Comparison of ENCODE assay signal across 23 mouse cellular contexts in the genomic region with DNA sequence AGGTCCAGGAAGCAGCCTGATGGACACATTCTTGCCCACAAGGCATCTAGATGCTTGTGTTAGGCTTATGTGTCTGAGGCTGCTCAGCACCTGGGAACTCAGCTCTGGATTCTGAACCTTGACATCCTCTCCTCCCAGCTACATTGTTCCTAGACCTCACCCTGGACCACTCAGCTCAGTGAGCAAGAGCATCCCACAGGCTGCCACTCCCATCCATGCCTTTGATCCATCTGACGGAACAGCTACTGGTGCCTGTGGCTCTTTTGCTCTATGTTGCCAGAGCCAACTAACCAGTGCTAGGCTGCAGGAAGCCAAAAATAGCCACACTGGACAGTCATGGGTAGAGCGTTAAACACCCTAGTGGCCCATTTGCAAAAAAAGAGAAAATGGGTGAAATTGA.
DNase-seq lines count a peak whose midpoint lies in the region; ATAC-seq and TF ChIP-seq lines count a peak whose summit lies in the region.
"Had no signal": no experiment of that assay in that cellular context is flagged by ENCODE, and none has a peak within 500 bp of the region (broad histone marks: within the 10 kb centered on the region; RNA-seq: fewer than 3 reads in every experiment).

No protein-coding gene starts in this region.

- no peak for TF ChIP-seq EP300 in heart, postnatal 0 days (IDR thresholded peaks at IDR 0.05; ENCODE audit: low read depth)

- H3K27ac ChIP-seq in heart, embryonic 12.5 days (ENCODE audit: poor library complexity, severe bottlenecking) = no peak overlapping the region
- no peak overlapping the region for H3K27ac ChIP-seq in heart, postnatal 0 days (ENCODE audit: low read depth)
- H3K27ac ChIP-seq in kidney, embryonic 16.5 days (ENCODE audit: low read length) = no peak overlapping the region
- H3K27ac ChIP-seq in kidney, adult 2 months (ENCODE audit: insufficient read depth, low read depth, low read length) = no peak overlapping the region
- no peak overlapping the region for H3K27ac ChIP-seq in hindbrain, embryonic 12.5 days
- H3K27ac ChIP-seq: embryonic facial prominence, embryonic 12.5 days; embryonic facial prominence, embryonic 15.5 days; heart, embryonic 13.5 days; hindbrain, embryonic 10.5 days; hindbrain, embryonic 14.5 days; hindbrain, postnatal 0 days had no signal

- no peak for ATAC-seq in heart, embryonic 12.5 days (ENCODE audit: insufficient number of reproducible peaks, low FRiP score)
- no peak for ATAC-seq in heart, postnatal 0 days (ENCODE audit: insufficient read depth, low read depth)
- ATAC-seq in kidney, embryonic 16.5 days (ENCODE audit: low FRiP score, low TSS enrichment) = peak; percentile 86
- ATAC-seq in hindbrain, embryonic 12.5 days (ENCODE audit: low FRiP score) = no peak
- ATAC-seq: CD4-positive, CD25-positive, alpha-beta regulatory T cell, adult 4 months; forebrain, embryonic 14.5 days; forebrain, postnatal 0 days; hindbrain, postnatal 0 days; inflammation-experienced regulatory T-cells, adult 6 months; intestine, embryonic 16.5 days had no signal

- H3K4me3 ChIP-seq in heart, embryonic 12.5 days = no peak overlapping the region
- H3K4me3 ChIP-seq in heart, postnatal 0 days (ENCODE audit: low read depth, low read length) = no peak overlapping the region
- no peak overlapping the region for H3K4me3 ChIP-seq in kidney, embryonic 16.5 days (ENCODE audit: low read length)
- no peak overlapping the region for H3K4me3 ChIP-seq in kidney, adult 2 months (ENCODE audit: insufficient read depth, low read depth, low read length)
- H3K4me3 ChIP-seq in hindbrain, embryonic 12.5 days = no peak overlapping the region
- H3K4me3 ChIP-seq: embryonic facial prominence, embryonic 12.5 days; embryonic facial prominence, embryonic 15.5 days; heart, embryonic 13.5 days; hindbrain, embryonic 10.5 days had no signal

- TF ChIP-seq POLR2A in kidney, adult 2 months (IDR thresholded peaks at IDR 0.05; ENCODE audit: low read depth, low read length) = no peak

- no peak overlapping the region for H3K4me2 ChIP-seq in heart, embryonic 12.5 days
- no peak overlapping the region for H3K4me2 ChIP-seq in heart, postnatal 0 days (ENCODE audit: low read depth, low read length)
- no peak overlapping the region for H3K4me2 ChIP-seq in kidney, embryonic 16.5 days (replicated peaks; ENCODE audit: low read depth, low read length)
- H3K4me2 ChIP-seq in hindbrain, embryonic 12.5 days (replicated peaks) = no peak overlapping the region
- H3K4me2 ChIP-seq: embryonic facial prominence, embryonic 12.5 days; embryonic facial prominence, embryonic 15.5 days; heart, embryonic 13.5 days; hindbrain, embryonic 14.5 days had no signal

- H3K27me3 ChIP-seq in heart, embryonic 12.5 days (replicated peaks) = no peaks in the 10 kb centered on the region
- no peaks in the 10 kb centered on the region for H3K27me3 ChIP-seq in heart, postnatal 0 days (ENCODE audit: control insufficient read depth, insufficient read depth, low read length)
- H3K27me3 ChIP-seq in kidney, embryonic 16.5 days (ENCODE audit: insufficient read depth, low read length) = no peaks in the 10 kb centered on the region
- no peaks in the 10 kb centered on the region for H3K27me3 ChIP-seq in kidney, adult 2 months (replicated peaks; ENCODE audit: control insufficient read depth, insufficient read depth, low read length)
- no peaks in the 10 kb centered on the region for H3K27me3 ChIP-seq in hindbrain, embryonic 12.5 days
- H3K27me3 ChIP-seq: embryonic facial prominence, embryonic 12.5 days; embryonic facial prominence, embryonic 15.5 days; heart, embryonic 13.5 days had no signal

- 0 out of 2 replicates have a peak, but pooled peaks cover 4% of the 10 kb centered on the region for H3K4me1 ChIP-seq in heart, embryonic 12.5 days (replicated peaks)
- H3K4me1 ChIP-seq in heart, postnatal 0 days (ENCODE audit: control insufficient read depth, insufficient read depth) = 0 out of 2 replicates have a peak, but pooled peaks cover 5% of the 10 kb centered on the region
- 0 out of 2 replicates have a peak, but pooled peaks cover 3% of the 10 kb centered on the region for H3K4me1 ChIP-seq in kidney, embryonic 16.5 days (ENCODE audit: insufficient read depth, low read length)
- H3K4me1 ChIP-seq in kidney, adult 2 months (ENCODE audit: control insufficient read depth, insufficient read depth, low read length) = no peaks in the 10 kb centered on the region
- H3K4me1 ChIP-seq in hindbrain, embryonic 12.5 days = no peaks in the 10 kb centered on the region
- H3K4me1 ChIP-seq: embryonic facial prominence, embryonic 12.5 days; embryonic facial prominence, embryonic 15.5 days; hindbrain, embryonic 10.5 days had no signal

- peak; percentile 92 for DNase-seq in heart, adult 11 months
- DNase-seq in heart, postnatal 0 days (ENCODE audit: low spot score) = no peak
- no peak for DNase-seq in heart, postnatal 4 days
- DNase-seq in kidney, adult 2 months = no peak
- DNase-seq: adrenal gland, adult 2 months; adrenal gland, postnatal 14 days; cerebellum, adult 11 months; cerebellum, adult 9-11 months; forebrain, postnatal 0 days; gastrocnemius, postnatal 25 days had no signal

- H3K36me3 ChIP-seq in heart, embryonic 12.5 days = no peaks in the 10 kb centered on the region
- no peaks in the 10 kb centered on the region for H3K36me3 ChIP-seq in heart, postnatal 0 days (replicated peaks; ENCODE audit: control insufficient read depth, insufficient read depth, low read length)
- no peaks in the 10 kb centered on the region for H3K36me3 ChIP-seq in kidney, embryonic 16.5 days (ENCODE audit: insufficient read depth, low read length)
- H3K36me3 ChIP-seq in kidney, adult 2 months (ENCODE audit: control insufficient read depth, insufficient read depth, low read length) = no peaks in the 10 kb centered on the region
- H3K36me3 ChIP-seq in hindbrain, embryonic 12.5 days = no peaks in the 10 kb centered on the region
- H3K36me3 ChIP-seq: embryonic facial prominence, embryonic 12.5 days; embryonic facial prominence, embryonic 15.5 days; heart, embryonic 13.5 days; hindbrain, embryonic 10.5 days had no signal

- no peaks in the 10 kb centered on the region for H3K9me3 ChIP-seq in heart, embryonic 12.5 days (replicated peaks)
- no peaks in the 10 kb centered on the region for H3K9me3 ChIP-seq in heart, postnatal 0 days (replicated peaks; ENCODE audit: control insufficient read depth, low read length)
- H3K9me3 ChIP-seq in kidney, embryonic 16.5 days (ENCODE audit: low read length) = 0 out of 2 replicates have a peak, but pooled peaks cover under 1% of the 10 kb centered on the region
- H3K9me3 ChIP-seq in hindbrain, embryonic 12.5 days (replicated peaks) = 0 out of 2 replicates have a peak, but pooled peaks cover 3% of the 10 kb centered on the region
- H3K9me3 ChIP-seq: embryonic facial prominence, embryonic 12.5 days; embryonic facial prominence, embryonic 15.5 days; heart, embryonic 13.5 days; hindbrain, embryonic 10.5 days had no signal

- 0 out of 2 replicates have a peak, but pooled peaks have one; percentile 4 for TF ChIP-seq CTCF in heart, postnatal 0 days (IDR thresholded peaks at IDR 0.05; ENCODE audit: low read depth)
- TF ChIP-seq CTCF in kidney, adult 2 months (conservative IDR thresholded peaks at IDR 0.05; ENCODE audit: insufficient read depth, insufficient read length, low read depth, low read length) = no peak

- 64% methylated on average over 2 of the region's 2 CpGs for WGBS in heart, embryonic 12.5 days
- WGBS in heart, postnatal 0 days = 65% methylated on average over 2 of the region's 2 CpGs
- WGBS in kidney, embryonic 16.5 days = 53% methylated on average over 2 of the region's 2 CpGs
- 73% methylated on average over 2 of the region's 2 CpGs for WGBS in kidney, adult 2 months
- 83% methylated on average over 2 of the region's 2 CpGs for WGBS in hindbrain, embryonic 12.5 days

- H3K9ac ChIP-seq in heart, embryonic 12.5 days = no peak overlapping the region
- no peak overlapping the region for H3K9ac ChIP-seq in heart, postnatal 0 days (replicated peaks; ENCODE audit: low read depth, low read length)
- no peak overlapping the region for H3K9ac ChIP-seq in kidney, embryonic 16.5 days (replicated peaks; ENCODE audit: low read length)
- H3K9ac ChIP-seq in hindbrain, embryonic 12.5 days = no peak overlapping the region
- H3K9ac ChIP-seq: embryonic facial prominence, embryonic 12.5 days; embryonic facial prominence, embryonic 15.5 days; forebrain, postnatal 0 days; heart, embryonic 13.5 days; hindbrain, embryonic 14.5 days had no signal
